Mouse (Mus musculus): ENCODE results near the gene Dhx57.

- TF ChIP-seq CTCF (IDR thresholded peaks at IDR 0.05) (no peak), EP300 (IDR thresholded peaks at IDR 0.05) (peak; percentile 26; the same call in 1 of the 2 replicates)
Measured at GRCm38 (mm10) chr17:80252757-80253525, 37.3 kb downstream of the Dhx57 start.
